Mouse (Mus musculus): ENCODE measurements around the gene Ccdc3.
"Not testable (repeated sequence)": the region's sequence is repeated elsewhere in the genome, so short reads cannot be mapped to it uniquely, and the experiment has no call there.

Ccdc3 gene

GRCm38 (mm10) chr2:5215252-5215815, 77.8 kb downstream of the Ccdc3 start:
- no peak for DNase-seq

- no peak for DNase-seq
Measured at GRCm38 (mm10) chr2:5219206-5219605, 81.6 kb downstream of the Ccdc3 start.

- no peak for DNase-seq
Measured at GRCm38 (mm10) chr2:5219847-5220375, 82.3 kb downstream of the Ccdc3 start.

DNA sequence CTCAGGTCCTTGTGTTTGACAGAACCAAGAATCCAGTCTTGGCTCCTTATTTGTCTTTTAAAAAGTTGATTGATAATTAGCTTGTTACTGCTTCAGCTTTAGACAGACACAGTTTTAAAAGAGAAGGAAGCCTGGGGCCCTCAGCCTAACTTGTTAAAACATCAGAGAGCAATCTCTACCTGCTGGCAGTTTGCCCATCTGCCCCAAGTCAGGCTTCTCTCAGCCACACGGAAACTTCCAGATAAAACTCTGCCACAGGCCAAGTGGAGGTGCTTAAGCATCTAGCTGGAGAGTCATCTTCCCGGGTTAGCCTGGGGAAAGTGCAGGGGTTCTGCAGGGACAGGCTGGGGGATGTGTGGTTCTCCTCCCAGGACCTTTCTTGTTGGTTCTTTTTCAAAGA, 85.0 kb downstream of the Ccdc3 start:
- DNase-seq, result no peak

DNA sequence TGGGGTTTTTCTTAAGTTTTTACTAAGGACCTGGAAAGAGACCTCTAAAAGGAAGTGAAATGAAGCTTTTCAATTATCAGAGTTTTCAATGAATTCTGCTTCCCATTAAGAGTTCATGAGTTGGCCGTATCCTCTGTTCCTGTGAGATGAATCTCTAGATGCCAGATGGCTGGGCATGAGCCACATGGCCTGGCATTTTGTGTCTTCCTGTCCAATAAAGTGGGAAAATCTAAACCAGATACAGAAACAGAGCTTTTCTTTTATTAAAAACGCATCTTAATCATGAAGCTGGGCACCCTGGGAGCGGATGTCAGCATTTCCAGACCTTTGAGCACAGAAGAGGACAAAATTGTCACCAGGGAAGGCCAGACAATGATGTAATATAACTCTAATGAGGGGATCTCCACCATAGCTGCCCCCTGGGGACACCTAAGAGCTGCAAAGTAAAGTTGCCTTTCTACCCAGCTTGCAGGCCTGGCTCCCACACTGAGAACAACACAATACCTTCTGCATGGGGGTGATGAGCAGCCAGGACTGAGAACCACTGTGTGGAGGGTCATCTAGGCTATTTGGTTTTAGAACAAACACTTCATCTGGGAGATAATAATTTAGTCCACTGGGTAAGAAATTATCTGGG, 99.4 kb downstream of the Ccdc3 start:
- peak; percentile 70 to 74 for DNase-seq

- no peak for DNase-seq
Measured at GRCm38 (mm10) chr2:5237870-5238269, 100.3 kb downstream of the Ccdc3 start.

GRCm38 (mm10) chr2:5239492-5239891, 101.9 kb downstream of the Ccdc3 start:
- no peak for DNase-seq

GRCm38 (mm10) chr2:5241469-5241897, 103.9 kb downstream of the Ccdc3 start:
- peak; percentile 49 to 54 for DNase-seq

DNA sequence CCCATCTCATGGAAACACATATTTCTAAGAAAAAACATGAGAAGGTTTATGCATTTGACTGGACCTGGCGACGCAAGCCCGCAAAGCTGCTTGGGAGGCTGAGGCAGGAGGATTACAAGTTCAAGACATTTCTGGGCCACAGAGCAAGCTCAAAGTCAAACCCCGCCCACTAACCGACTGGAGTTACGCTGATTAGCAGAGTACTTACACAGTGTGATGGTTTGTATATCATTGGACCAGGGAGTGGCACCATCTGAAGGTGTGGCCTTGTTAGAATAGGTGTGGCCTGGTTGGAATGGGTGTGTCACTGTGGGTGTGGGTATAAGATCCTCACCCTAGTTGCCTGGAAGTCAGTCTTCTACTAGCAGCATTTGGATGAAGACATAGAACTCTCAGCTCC, 111.6 kb downstream of the Ccdc3 start:
- DNase-seq, result not testable (repeated sequence)

- peak; percentile 33 to 41 for DNase-seq
Measured at GRCm38 (mm10) chr2:5249969-5250368, 112.4 kb downstream of the Ccdc3 start.

GRCm38 (mm10) chr2:5258250-5258649, 120.7 kb downstream of the Ccdc3 start:
- DNase-seq, result no peak

GRCm38 (mm10) chr2:5262279-5262678, 124.7 kb downstream of the Ccdc3 start:
- no peak for DNase-seq

- no peak for DNase-seq
Measured at GRCm38 (mm10) chr2:5267980-5268379, 130.4 kb downstream of the Ccdc3 start.
